Comparison of ENCODE assay signal across 8 mouse cellular contexts in the genomic region with DNA sequence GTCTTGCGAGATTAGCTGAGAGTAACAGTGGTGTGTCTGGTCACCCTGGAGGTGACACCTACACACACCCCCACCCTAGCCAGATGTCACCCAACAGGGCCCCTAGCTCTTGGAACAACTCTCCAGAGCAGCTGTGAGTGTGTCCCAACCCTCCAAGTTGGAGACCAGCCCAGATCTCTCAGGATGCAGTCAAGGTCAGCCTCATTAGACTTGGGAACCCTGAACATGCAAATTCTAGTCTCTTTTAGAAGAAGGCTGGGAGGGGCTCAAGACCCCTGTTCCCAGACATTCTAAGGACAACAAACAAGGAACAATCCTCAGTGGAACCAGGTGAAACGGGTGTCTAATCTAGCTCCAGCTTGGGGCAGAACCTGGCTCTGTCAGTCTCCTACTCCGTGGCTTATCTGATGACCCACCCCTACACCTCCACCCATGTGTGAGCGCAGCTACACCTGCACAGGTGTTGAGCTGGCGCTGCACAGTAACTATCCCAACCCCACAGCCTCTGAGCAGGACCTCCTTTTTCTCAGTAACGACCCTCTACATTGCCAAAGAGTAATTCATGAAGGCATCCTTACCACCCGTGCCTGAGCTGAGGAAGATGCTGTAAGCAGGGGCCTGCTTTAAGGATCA. TPM values are rescaled to one million over a fixed set of nuclear protein-coding genes. Genes with fewer than 3 reads are reported as not detected.
DNase-seq lines count a peak whose midpoint lies in the region; ATAC-seq lines count a peak whose summit lies in the region.

No protein-coding gene starts in this region.

- DNase-seq in gastrocnemius, postnatal 14 days = peak; percentile 56
- no peak for DNase-seq in gastrocnemius, adult 8-10 months (ENCODE audit: low spot score in 2 of 2)
- no peak for DNase-seq in frontal cortex, postnatal 10 days (ENCODE audit: low spot score in 2 of 2)
- DNase-seq in neural tube, embryonic 10.5 days (ENCODE audit: extremely low spot score, low spot score) = no peak
- DNase-seq in right cerebral cortex, postnatal 14 days = no peak

- peak overlapping the region; percentile 33 for H3K4me2 ChIP-seq in heart, embryonic 16.5 days (ENCODE audit: low read depth, low read length)
- H3K4me2 ChIP-seq in lung, embryonic 15.5 days = no peak overlapping the region

- intact Hi-C loops in gastrocnemius, postnatal 14 days (cut with DNase I; ENCODE audit: low total_unique reads) = no loop called here

- ATAC-seq in activated CD4-positive, CD25-positive, alpha-beta regulatory T cell, adult 4 months = peak; percentile 4
- ATAC-seq in heart, embryonic 16.5 days (replicated peaks; ENCODE audit: extremely low read depth, insufficient read depth, low FRiP score) = peak; percentile 58
- peak; percentile 61; the same call in 1 of the 2 replicates for ATAC-seq in lung, embryonic 15.5 days (ENCODE audit: borderline replicate concordance, extremely low read depth, low FRiP score, low TSS enrichment)

- no peaks in the 10 kb centered on the region for H3K36me3 ChIP-seq in heart, embryonic 16.5 days (ENCODE audit: control insufficient read depth, insufficient read depth)
- H3K36me3 ChIP-seq in lung, embryonic 15.5 days = no peaks in the 10 kb centered on the region

- H3K27me3 ChIP-seq in heart, embryonic 16.5 days (ENCODE audit: control insufficient read depth, insufficient read depth, low read length) = no peaks in the 10 kb centered on the region
- H3K27me3 ChIP-seq in lung, embryonic 15.5 days = no peaks in the 10 kb centered on the region

- peak overlapping the region; percentile 90 for H3K27ac ChIP-seq in heart, embryonic 16.5 days (ENCODE audit: low read length)
- peak overlapping the region; percentile 52 for H3K27ac ChIP-seq in lung, embryonic 15.5 days

- peaks cover 42% of the 10 kb centered on the region for H3K4me1 ChIP-seq in heart, embryonic 16.5 days (ENCODE audit: control insufficient read depth, insufficient read depth, low read length)
- H3K4me1 ChIP-seq in lung, embryonic 15.5 days = peaks cover 29% of the 10 kb centered on the region

- H3K4me3 ChIP-seq in heart, embryonic 16.5 days (ENCODE audit: low read length) = no peak overlapping the region
- no peak overlapping the region for H3K4me3 ChIP-seq in lung, embryonic 15.5 days

- H3K9me3 ChIP-seq in heart, embryonic 16.5 days (replicated peaks; ENCODE audit: control insufficient read depth, low read length) = no peaks in the 10 kb centered on the region
- no peaks in the 10 kb centered on the region for H3K9me3 ChIP-seq in lung, embryonic 15.5 days

- 65% methylated on average over 7 of the region's 7 CpGs for WGBS in heart, embryonic 16.5 days
- 63% methylated on average over 7 of the region's 7 CpGs for WGBS in lung, embryonic 15.5 days

- peak overlapping the region; percentile 52 for H3K9ac ChIP-seq in heart, embryonic 16.5 days (ENCODE audit: low read length)
- H3K9ac ChIP-seq in lung, embryonic 15.5 days = no peak overlapping the region

RNA-seq across cellular contexts. Expression of a gene that starts 23.5 kb away (rescaled TPM):
- 10 to 100 TPM; 55.1 to 75.2 TPM for total RNA-seq in gastrocnemius, postnatal 14 days (2021)
- 100 to 1,000 TPM; 117 to 134 (median 124) TPM for total RNA-seq in gastrocnemius, adult 8-10 months (2022)
- 100 to 1,000 TPM in 1 of 2 experiments, 10 to 100 TPM in 1; 99.9 to 115 TPM for polyA plus RNA-seq in activated CD4-positive, CD25-positive, alpha-beta regulatory T cell, adult 4 months (2017; shearing (Covaris generic))
- polyA plus RNA-seq in heart, embryonic 16.5 days (2015; fragmentation: Nextera tagmentation; extraction: Ambion mirVana) = 107 and 120 TPM in 2 replicates
- polyA plus RNA-seq in lung, embryonic 15.5 days (2015; fragmentation: Nextera tagmentation; extraction: Ambion mirVana) = 107 and 116 TPM in 2 replicates

RNA-seq across cellular contexts. Expression of a gene that starts 33.7 kb away (rescaled TPM):
- total RNA-seq in gastrocnemius, postnatal 14 days (2021) = not detected
- total RNA-seq in gastrocnemius, adult 8-10 months (2022) = not detected
- polyA plus RNA-seq in activated CD4-positive, CD25-positive, alpha-beta regulatory T cell, adult 4 months (2017; shearing (Covaris generic)) = not detected
- polyA plus RNA-seq in heart, embryonic 16.5 days (2015; fragmentation: Nextera tagmentation; extraction: Ambion mirVana) = not detected in 2 replicates
- polyA plus RNA-seq in lung, embryonic 15.5 days (2015; fragmentation: Nextera tagmentation; extraction: Ambion mirVana) = 0.14 TPM in 1 of 2 replicates, not detected in the other

Comparison
In these comparisons a context has a peak if more than half of its experiments do, and no peak if none do; other contexts are left out.
1. ATAC-seq: peak in every context shown above with its lines; median percentile 61 in lung, embryonic 15.5 days; 58 in heart, embryonic 16.5 days; 4 in activated CD4-positive, CD25-positive, alpha-beta regulatory T cell, adult 4 months.